Mouse (Mus musculus): ENCODE data around the gene Man2a1.

DNA sequence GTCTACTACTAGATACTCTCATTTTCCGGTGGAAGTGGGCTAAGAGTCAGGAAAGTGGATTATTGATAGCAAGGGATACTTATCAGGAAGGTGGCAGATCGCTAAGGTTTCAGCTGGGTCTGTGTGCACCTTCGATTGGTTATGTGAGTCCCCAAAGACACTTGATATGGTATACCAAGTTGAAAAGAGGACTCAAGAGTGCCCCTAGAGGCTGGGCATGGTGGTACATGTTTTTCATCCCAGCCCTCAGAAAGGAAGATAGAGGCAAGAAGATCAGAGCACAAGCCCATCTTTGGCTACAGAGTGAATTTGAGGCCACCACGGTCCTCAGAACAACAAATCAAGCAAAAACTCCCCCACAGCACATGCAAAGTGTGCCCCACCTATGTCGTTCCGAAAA is 25.3 kb upstream of the Man2a1 start:
- TF ChIP-seq CTCF (IDR thresholded peaks at IDR 0.05; ENCODE audit: low read depth) (peak; percentile 55), EP300 (IDR thresholded peaks at IDR 0.05; ENCODE audit: low read depth) (no peak)

Data from liver, postnatal 0 days (tissue).